Mouse (Mus musculus) heart, postnatal 0 days (tissue): Measurements from ENCODE around the gene Ralgapa1. TPM values are rescaled to one million over a fixed set of nuclear protein-coding genes. Genes with fewer than 3 reads are reported as not detected.
A peak's percentile ranks its signal among the peaks of the same experiment; 100 is the strongest.

Source experiments
- ATAC-seq: fragments of 200-750 bp; cut with Nextera tagmentation; 2 replicates; pipeline ENCODE4 v1.8.0; 2017; ENCODE audit warnings: low read depth, moderate number of reproducible peaks, moderate library complexity; ENCODE audit not compliant: insufficient read depth
- DNase-seq: peaks from one replicate; pipeline ENCODE4 v3.0.0-alpha.2; 2016; ENCODE audit warnings: low spot score
- H3K27ac ChIP-seq: fragments of 300-500 bp; sonication (generic); 2 replicates; pipeline ENCODE4 v1.5.1; 2014; ENCODE audit warnings: low read depth, mild to moderate bottlenecking
- H3K27me3 ChIP-seq: fragments of 300-500 bp; sonication (generic); 2 replicates; pipeline ENCODE4 v1.6.1; 2014; ENCODE audit warnings: low read length, mixed read lengths; ENCODE audit not compliant: control insufficient read depth, insufficient read depth
- H3K36me3 ChIP-seq: fragments of 300-500 bp; sonication (generic); replicated peaks from 2 replicates; pipeline ENCODE4 v1.6.1; 2014; ENCODE audit warnings: low read length, mixed read lengths; ENCODE audit not compliant: control insufficient read depth, insufficient read depth
- H3K4me1 ChIP-seq: fragments of 300-500 bp; sonication (generic); 2 replicates; pipeline ENCODE4 v1.6.1; 2014; ENCODE audit warnings: antibody characterized with exemption; ENCODE audit not compliant: control insufficient read depth, insufficient read depth
- H3K4me2 ChIP-seq: fragments of 300-500 bp; sonication (generic); 2 replicates; pipeline ENCODE4 v1.6.1; 2014; ENCODE audit warnings: low read depth, mild to moderate bottlenecking, low read length, moderate library complexity
- H3K4me3 ChIP-seq: fragments of 300-500 bp; sonication (generic); 2 replicates; pipeline ENCODE4 v1.5.1; 2014; ENCODE audit warnings: low read depth, low read length
- H3K9ac ChIP-seq: fragments of 300-500 bp; sonication (generic); replicated peaks from 2 replicates; pipeline ENCODE4 v1.6.1; 2014; ENCODE audit warnings: low read depth, low read length, mixed read lengths
- H3K9me3 ChIP-seq: fragments of 300-500 bp; sonication (generic); replicated peaks from 2 replicates; pipeline ENCODE4 v1.6.1; 2016; ENCODE audit warnings: low read length; ENCODE audit not compliant: control insufficient read depth
- CTCF ChIP-seq: IDR thresholded peaks from 2 replicates; pipeline ENCODE4 v1.5.1; 2016; ENCODE audit warnings: antibody characterized with exemption, control low read depth, low read depth
- EP300 ChIP-seq: IDR thresholded peaks from 2 replicates; pipeline ENCODE4 v1.6.1; 2016; ENCODE audit warnings: antibody characterized with exemption, low read depth
- WGBS: fragments of 180-500 bp; shearing (Covaris S2); extraction: QIAGEN DNeasy Blood & Tissue Kit; methylation state at CpG from one replicate; pipeline ENCODE4 v1.1.7; 2014; 5-methylcytosine and 5-hydroxymethylcytosine counted together
- polyA plus RNA-seq: library from polyadenylated mRNA; unstranded; fragments of >200 nt; fragmentation: Nextera tagmentation; extraction: Ambion mirVana; gene quantifications from 2 replicates; pipeline ENCODE4 v1.2.1, GENCODE M21; 2015
- total RNA-seq: library from RNA; depleted of rRNA; stranded (reverse); fragments of >200 nt; gene quantifications from 2 replicates; pipeline ENCODE4 v1.2.3, GENCODE M21; 2014; ENCODE audit warnings: low replicate concordance

Gene Ralgapa1
- total and polyA plus RNA-seq, 2 experiments from 2014 or later, result 12.4 to 53.1 TPM

DNA sequence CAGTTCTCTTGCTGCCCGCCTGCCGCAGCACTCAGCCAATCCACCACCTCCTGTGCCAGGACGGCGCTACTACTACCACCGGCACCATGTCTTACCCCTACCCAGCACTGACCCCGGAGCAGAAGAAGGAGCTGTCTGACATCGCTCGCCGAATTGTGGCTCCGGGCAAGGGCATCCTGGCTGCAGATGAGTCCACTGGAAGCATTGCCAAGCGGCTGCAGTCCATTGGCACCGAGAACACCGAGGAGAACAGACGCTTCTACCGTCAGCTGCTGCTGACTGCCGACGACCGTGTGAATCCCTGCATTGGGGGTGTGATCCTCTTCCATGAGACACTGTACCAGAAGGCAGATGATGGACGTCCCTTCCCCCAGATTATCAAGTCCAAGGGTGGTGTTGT is 255.8 kb downstream of the Ralgapa1 start, which contains the start of gene Aldoart2:
Aldoart2 (plus strand) TSS at position 34 of the 400 bp plus-strand sequence.
- H3K27me3 ChIP-seq, result no peaks in the 10 kb centered on the region
- H3K4me2 ChIP-seq, result no peak within 1 kb of the TSS
- no peak for DNase-seq
- no peaks in the 10 kb centered on the region for H3K36me3 ChIP-seq
- ATAC-seq, result no peak
- no peak within 1 kb of the TSS for H3K27ac ChIP-seq
- H3K4me3 ChIP-seq, result no peak within 1 kb of the TSS
- TF ChIP-seq EP300, result no peak
- no peak within 1 kb of the TSS for H3K9ac ChIP-seq
- no peaks in the 10 kb centered on the region; the same call in 1 of the 2 replicates for H3K9me3 ChIP-seq
- 89% methylated on average over 19 of the region's 19 CpGs for WGBS
- H3K4me1 ChIP-seq, result no peaks in the 10 kb centered on the region

DNA sequence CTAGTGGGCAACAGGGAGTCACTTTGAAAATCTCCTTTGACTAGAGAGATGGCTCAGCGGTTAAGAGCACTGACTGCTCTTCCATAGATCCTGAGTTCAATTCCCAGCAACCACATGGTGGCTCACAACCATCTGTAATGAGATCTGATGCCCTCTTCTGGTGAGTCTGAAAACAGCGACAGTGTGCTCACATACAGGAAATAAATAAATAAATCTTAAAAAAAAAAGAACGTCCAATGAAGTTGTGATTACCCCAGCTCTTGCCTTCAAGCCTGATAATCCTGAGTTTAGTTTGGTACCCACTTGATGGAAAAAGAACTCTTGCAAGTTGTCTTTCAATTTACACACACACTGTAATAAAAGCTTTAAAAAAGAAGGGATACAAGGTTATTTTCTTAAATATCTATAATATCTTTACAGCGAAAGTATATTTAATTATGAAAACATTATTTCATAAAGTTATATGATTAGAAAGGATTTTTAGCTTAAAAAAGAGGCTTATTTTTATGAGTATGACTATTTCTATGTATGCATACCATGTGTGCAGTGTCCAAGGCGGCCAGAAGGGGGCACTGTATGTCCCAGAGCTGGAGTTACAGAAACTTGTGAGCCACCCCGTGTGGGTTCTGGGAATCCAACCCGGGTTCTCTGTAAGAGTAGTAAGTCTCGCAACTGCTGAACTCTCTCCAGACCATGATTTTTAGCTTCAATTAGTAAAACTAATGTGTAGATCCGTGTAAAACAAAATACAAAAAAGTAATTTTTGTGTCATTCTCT is 256.6 kb downstream of the Ralgapa1 start:
- TF ChIP-seq CTCF, result no peak
- TF ChIP-seq EP300, result no peak
- Histone ChIP-seq H3K4me2 (no peak overlapping the region), H3K9ac (no peak overlapping the region), H3K9me3 (no peaks in the 10 kb centered on the region; the same call in 1 of the 2 replicates), H3K4me1 (no peaks in the 10 kb centered on the region), H3K4me3 (no peak overlapping the region), H3K36me3 (no peaks in the 10 kb centered on the region), H3K27me3 (no peaks in the 10 kb centered on the region), H3K27ac (no peak overlapping the region)
- DNase-seq (no peak), ATAC-seq (no peak)
- WGBS, result 82% methylated on average over 9 of the region's 9 CpGs

DNA sequence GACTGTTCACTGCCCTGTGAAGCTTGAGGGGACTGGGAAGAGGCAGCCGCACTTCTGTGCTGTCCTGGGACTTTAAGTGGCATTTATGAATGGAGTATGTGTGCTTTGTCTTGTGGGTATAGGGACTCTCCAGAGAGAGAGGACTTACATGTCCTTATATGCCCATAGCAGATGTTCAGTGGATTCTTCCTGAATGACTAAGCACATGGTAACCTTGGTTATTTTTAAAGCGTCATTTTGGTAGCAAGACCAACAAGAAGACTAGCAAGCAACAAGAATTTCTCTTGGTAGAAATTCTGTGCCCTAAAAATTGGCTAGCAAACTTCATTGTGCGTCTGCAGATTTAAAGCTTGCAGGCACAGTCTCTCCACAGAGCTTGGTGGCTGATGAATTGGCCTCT is 257.2 kb downstream of the Ralgapa1 start:
- Histone ChIP-seq H3K4me1 (no peaks in the 10 kb centered on the region), H3K27me3 (no peaks in the 10 kb centered on the region), H3K9me3 (no peaks in the 10 kb centered on the region; the same call in 1 of the 2 replicates), H3K9ac (no peak overlapping the region), H3K27ac (no peak overlapping the region), H3K36me3 (no peaks in the 10 kb centered on the region), H3K4me3 (no peak overlapping the region), H3K4me2 (no peak overlapping the region)
- no peak for DNase-seq
- WGBS, result 90% methylated on average over 3 of the region's 3 CpGs
- no peak for TF ChIP-seq EP300
- TF ChIP-seq CTCF, result no peak
- no peak for ATAC-seq

DNA sequence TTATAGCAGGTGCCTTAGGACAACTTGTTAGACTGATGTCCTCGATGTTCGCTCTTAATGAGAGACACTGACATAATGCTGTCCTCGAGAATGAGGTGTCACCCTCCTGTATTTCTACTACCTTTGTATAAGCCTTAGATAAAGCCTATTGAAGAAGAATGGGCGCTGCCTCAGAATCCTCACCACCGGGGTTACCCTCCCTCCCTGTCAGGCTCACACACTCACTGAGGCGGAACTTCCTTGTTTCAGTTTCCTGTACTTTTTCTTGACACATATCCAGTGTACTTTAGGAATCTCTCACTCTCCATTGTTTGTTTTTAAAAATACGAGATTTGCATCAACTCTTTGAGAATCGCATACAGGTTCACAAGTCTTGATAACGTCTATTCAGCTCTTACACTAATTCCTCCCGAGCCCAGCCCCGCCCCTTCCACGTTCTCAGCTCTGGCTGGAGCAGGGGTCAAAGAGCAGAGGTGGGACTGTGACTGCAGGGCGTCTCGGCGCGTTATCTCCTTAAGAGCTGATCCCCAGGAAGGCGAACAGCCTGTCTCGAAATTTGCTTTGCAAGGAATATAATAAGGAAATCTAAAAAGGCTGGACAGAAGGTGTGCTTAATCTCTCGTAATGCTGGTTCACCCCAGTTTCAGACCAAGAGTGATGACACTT is 260.8 kb downstream of the Ralgapa1 start:
- H3K36me3 ChIP-seq, result no peaks in the 10 kb centered on the region
- peak overlapping the region; percentile 51 for H3K4me3 ChIP-seq
- no peak overlapping the region for H3K27ac ChIP-seq
- ATAC-seq (no peak), DNase-seq (no peak)
- no peak for TF ChIP-seq EP300
- no peak for TF ChIP-seq CTCF
- WGBS, result 10% methylated on average over 19 of the region's 19 CpGs
- no peaks in the 10 kb centered on the region for H3K4me1 ChIP-seq
- H3K9ac ChIP-seq, result peak overlapping the region; percentile 52; the same call in 1 of the 2 replicates
- no peaks in the 10 kb centered on the region for H3K27me3 ChIP-seq
- peak overlapping the region; percentile 71 for H3K4me2 ChIP-seq
- H3K9me3 ChIP-seq, result no peaks in the 10 kb centered on the region; the same call in 1 of the 2 replicates

DNA sequence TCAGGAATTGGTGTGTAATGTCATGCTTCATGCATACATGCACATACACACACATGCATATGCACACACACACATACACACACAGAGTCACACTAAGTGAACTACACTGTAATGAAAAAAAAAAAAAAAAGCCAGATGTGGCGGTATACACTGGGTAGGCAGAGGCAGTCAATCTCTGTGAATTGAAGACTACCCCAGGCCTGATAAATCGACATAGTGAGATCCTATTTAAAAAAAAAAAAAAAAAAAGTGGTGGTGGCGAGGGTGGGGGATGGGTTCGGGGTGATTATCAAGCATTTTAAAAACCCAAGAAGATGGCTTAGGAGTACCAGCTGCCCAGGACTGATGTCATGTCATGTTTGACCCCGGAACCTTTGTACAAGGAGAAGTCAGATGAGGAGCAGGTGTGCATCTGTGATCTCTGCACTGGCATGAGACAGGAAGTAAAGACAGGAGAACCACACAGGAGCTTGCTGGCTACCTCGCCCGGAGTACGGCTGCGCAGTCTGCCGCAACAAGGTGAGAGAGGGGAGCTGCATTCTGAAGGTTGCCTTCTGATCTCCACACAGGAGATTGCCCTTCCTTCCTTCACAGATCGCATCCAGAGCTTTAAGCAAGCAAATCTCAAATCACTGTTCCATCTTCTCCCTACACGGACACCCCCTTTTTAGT is 261.6 kb downstream of the Ralgapa1 start:
- DNase-seq (no peak), ATAC-seq (no peak)
- Histone ChIP-seq H3K9ac (no peak overlapping the region), H3K27me3 (no peaks in the 10 kb centered on the region), H3K27ac (no peak overlapping the region), H3K4me2 (no peak overlapping the region), H3K36me3 (no peaks in the 10 kb centered on the region), H3K9me3 (no peaks in the 10 kb centered on the region; the same call in 1 of the 2 replicates), H3K4me1 (no peaks in the 10 kb centered on the region), H3K4me3 (no peak overlapping the region)
- WGBS, result 82% methylated on average over 12 of the region's 12 CpGs
- TF ChIP-seq CTCF (no peak), EP300 (no peak)
